Mouse (Mus musculus): ENCODE data around the gene Nav2.

DNA sequence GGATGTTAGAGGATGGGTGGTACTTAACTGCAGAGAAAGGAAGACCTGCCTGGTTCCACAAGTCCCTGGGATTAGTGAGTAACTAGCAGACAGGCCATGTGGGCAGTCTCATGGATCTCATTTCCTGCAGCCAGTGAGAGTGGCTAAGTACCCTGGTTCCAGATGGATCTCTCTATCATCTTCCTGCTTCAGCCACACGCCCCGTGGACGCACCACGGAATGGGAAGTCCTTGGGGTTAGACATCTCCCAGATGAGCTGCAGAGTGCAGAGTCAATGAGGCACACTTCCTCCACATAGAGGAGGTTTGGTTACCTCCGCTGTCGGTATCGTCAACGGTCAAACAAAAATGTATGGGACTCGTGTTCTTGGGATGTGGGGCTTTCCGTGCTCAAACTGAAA lies 15.1 kb downstream of the Nav2 start:
- TF ChIP-seq CTCF (IDR thresholded peaks at IDR 0.05) (no peak), EP300 (IDR thresholded peaks at IDR 0.05) (no peak)

Measured in lung, postnatal 0 days (tissue).